Mouse (Mus musculus): ENCODE data around the gene Arpp21.

Arpp21 gene

GRCm38 (mm10) chr9:112187667-112188066, 48.1 kb downstream of the Arpp21 start:
- ChIA-PET POLR2A (no interaction called here), CTCF (no interaction called here)

- POLR2A ChIA-PET: no interaction called here
Measured at GRCm38 (mm10) chr9:112186336-112187305, 49.1 kb downstream of the Arpp21 start.

GRCm38 (mm10) chr9:112185746-112186145, 50.0 kb downstream of the Arpp21 start:
- ChIA-PET CTCF (no interaction called here), POLR2A (no interaction called here)

More at GRCm38 (mm10) chr9:112186336-112187305, 49.1 kb downstream of the Arpp21 start:
- CTCF ChIA-PET: no interaction called here

GRCm38 (mm10) chr9:112182738-112183137, 53.0 kb downstream of the Arpp21 start:
- CTCF ChIA-PET: no interaction called here
- POLR2A ChIA-PET: no interaction called here

GRCm38 (mm10) chr9:112180006-112180405, 55.7 kb downstream of the Arpp21 start:
- ChIA-PET CTCF (no interaction called here), POLR2A (interaction anchor here in 1 of 4 experiments (0.6 kb wide), 1 partner anchor 962 kb away, joined by 5 read pairs; no protein-coding TSS in a partner anchor)

GRCm38 (mm10) chr9:112178438-112178837, 57.3 kb downstream of the Arpp21 start:
- ChIA-PET POLR2A (interaction anchor here in 1 of 4 experiments (0.7 kb wide), 1 partner anchor 17 kb away, joined by 3 read pairs; no protein-coding TSS in a partner anchor), CTCF (no interaction called here)

GRCm38 (mm10) chr9:112177569-112177968, 58.2 kb downstream of the Arpp21 start:
- ChIA-PET POLR2A (no interaction called here), CTCF (no interaction called here)

- POLR2A ChIA-PET: no interaction called here
- CTCF ChIA-PET: no interaction called here
Measured at GRCm38 (mm10) chr9:112176317-112176716, 59.4 kb downstream of the Arpp21 start.

- ChIA-PET POLR2A (interaction anchor here in 1 of 4 experiments (0.8 kb wide), 1 partner anchor 262 kb away, joined by 3 read pairs; no protein-coding TSS in a partner anchor), CTCF (no interaction called here)
Measured at GRCm38 (mm10) chr9:112174407-112175357, 61.1 kb downstream of the Arpp21 start.

GRCm38 (mm10) chr9:112173778-112174177, 62.0 kb downstream of the Arpp21 start:
- CTCF ChIA-PET: no interaction called here
- POLR2A ChIA-PET: no interaction called here

GRCm38 (mm10) chr9:112164677-112165076, 71.1 kb downstream of the Arpp21 start:
- ChIA-PET CTCF (no interaction called here), POLR2A (no interaction called here)

- POLR2A ChIA-PET: interaction anchor here in 1 of 4 experiments (0.5 kb wide), 1 partner anchor 194 kb away, joined by 3 read pairs; no protein-coding TSS in a partner anchor
- CTCF ChIA-PET: no interaction called here
Measured at GRCm38 (mm10) chr9:112160981-112161380, 74.8 kb downstream of the Arpp21 start.

- CTCF ChIA-PET: no interaction called here
- POLR2A ChIA-PET: no interaction called here
Measured at GRCm38 (mm10) chr9:112153972-112154371, 81.8 kb downstream of the Arpp21 start.

- CTCF ChIA-PET: no interaction called here
- POLR2A ChIA-PET: no interaction called here
Measured at GRCm38 (mm10) chr9:112152762-112153161, 83.0 kb downstream of the Arpp21 start.

- POLR2A ChIA-PET: no interaction called here
- CTCF ChIA-PET: interaction anchor here in 1 of 4 experiments (0.6 kb wide), 1 partner anchor 1007 kb away, joined by 3 read pairs; no protein-coding TSS in a partner anchor
Measured at GRCm38 (mm10) chr9:112151177-112151576, 84.6 kb downstream of the Arpp21 start.

GRCm38 (mm10) chr9:112140658-112141057, 95.1 kb downstream of the Arpp21 start:
- ChIA-PET POLR2A (no interaction called here), CTCF (no interaction called here)

GRCm38 (mm10) chr9:112137820-112138219, 97.9 kb downstream of the Arpp21 start:
- POLR2A ChIA-PET: interaction anchor here in 1 of 4 experiments (0.6 kb wide), 1 partner anchor 70 kb away, joined by 3 read pairs; no protein-coding TSS in a partner anchor

GRCm38 (mm10) chr9:112130812-112131211, 104.9 kb downstream of the Arpp21 start:
- CTCF ChIA-PET: no interaction called here
- POLR2A ChIA-PET: interaction anchor here in 1 of 4 experiments (1.0 kb wide), 1 partner anchor 12 kb away, joined by 4 read pairs; no protein-coding TSS in a partner anchor

More at GRCm38 (mm10) chr9:112137820-112138219, 97.9 kb downstream of the Arpp21 start:
- CTCF ChIA-PET: no interaction called here

- CTCF ChIA-PET: interaction anchor here in 1 of 4 experiments (0.5 kb wide), 1 partner anchor 206 kb away, joined by 4 read pairs; no protein-coding TSS in a partner anchor
- POLR2A ChIA-PET: interaction anchor here in 1 of 4 experiments (0.7 kb wide), 1 partner anchor 356 kb away, joined by 3 read pairs; no protein-coding TSS in a partner anchor
Measured at GRCm38 (mm10) chr9:112124667-112125066, 111.1 kb downstream of the Arpp21 start.
